Mouse (Mus musculus) myocyte (in vitro differentiated cells): ENCODE results near the gene Extl2. TPM values are rescaled to one million over a fixed set of nuclear protein-coding genes. Genes with fewer than 3 reads are reported as not detected.

ENCODE experiments used
- H3K27me3 ChIP-seq: one replicate; pipeline ENCODE4 v1.6.1; 2011; ENCODE audit not compliant: control insufficient read depth, insufficient read depth, insufficient read length
- H3K36me3 ChIP-seq: one replicate; pipeline ENCODE4 v1.6.1; 2011; ENCODE audit not compliant: control insufficient read depth, insufficient read depth
- H3K4me2 ChIP-seq: one replicate; pipeline ENCODE4 v1.6.1; 2011; ENCODE audit warnings: low read depth, control low read depth
- H3K4me3 ChIP-seq: one replicate; pipeline ENCODE4 v1.5.1; 2011; ENCODE audit warnings: mild to moderate bottlenecking, control low read depth, moderate library complexity
- H3K79me2 ChIP-seq: one replicate; pipeline ENCODE4 v1.6.1; 2011; ENCODE audit not compliant: control insufficient read depth, insufficient read depth
- H3ac ChIP-seq: one replicate; pipeline ENCODE4 v1.6.1; 2011; ENCODE audit not compliant: control insufficient read depth, insufficient read length
- CEBPB ChIP-seq: IDR thresholded peaks from 2 replicates; pipeline ENCODE4 v1.6.1; 2011; ENCODE audit warnings: mild to moderate bottlenecking, moderate library complexity; ENCODE audit not compliant: poor library complexity, insufficient read depth, severe bottlenecking
- E2F4 ChIP-seq: IDR thresholded peaks from one replicate; pipeline ENCODE4 v1.6.1; 2011; ENCODE audit warnings: mild to moderate bottlenecking, control low read depth, moderate library complexity; ENCODE audit not compliant: insufficient read depth
- MAX ChIP-seq: IDR thresholded peaks from one replicate; pipeline ENCODE4 v1.6.1; 2011; ENCODE audit warnings: low read depth, mild to moderate bottlenecking, control low read depth
- MYOD1 ChIP-seq, 3 experiments: IDR thresholded peaks; one replicate each; pipeline ENCODE4 v1.6.1; 2011; ENCODE audit warnings: control low read depth in 2 of 3, low read depth in 2 of 3, mild to moderate bottlenecking in 2 of 3, moderate library complexity in 1 of 3; ENCODE audit not compliant: insufficient read length in 2 of 3, control insufficient read depth in 1 of 3
- MYOG ChIP-seq, 3 experiments: IDR thresholded peaks; one replicate each; pipeline ENCODE4 v1.6.1; 2011; ENCODE audit warnings: control low read depth in 2 of 3, low read depth in 2 of 3, mild to moderate bottlenecking in 2 of 3; ENCODE audit not compliant: insufficient read length in 2 of 3, control insufficient read depth in 1 of 3, insufficient read depth in 1 of 3
- POLR2A ChIP-seq: IDR thresholded peaks from one replicate; pipeline ENCODE4 v1.6.1; 2011; ENCODE audit warnings: low read depth, mild to moderate bottlenecking, control low read depth, moderate library complexity; ENCODE audit not compliant: insufficient read length
- POLR2AphosphoS2 ChIP-seq: IDR thresholded peaks from one replicate; pipeline ENCODE4 v1.6.1; 2011; ENCODE audit warnings: low read depth, control low read depth; ENCODE audit not compliant: insufficient read length
- REST ChIP-seq: IDR thresholded peaks from one replicate; pipeline ENCODE4 v1.6.1; 2011; ENCODE audit warnings: mild to moderate bottlenecking, control low read depth, moderate library complexity; ENCODE audit not compliant: insufficient read depth, insufficient read length
- SRF ChIP-seq: IDR thresholded peaks from one replicate; pipeline ENCODE4 v1.6.1; 2011; ENCODE audit warnings: low read depth; ENCODE audit not compliant: control insufficient read depth, insufficient read length
- TCF12 ChIP-seq: IDR thresholded peaks from one replicate; pipeline ENCODE4 v1.6.1; 2011; ENCODE audit warnings: mild to moderate bottlenecking, control low read depth; ENCODE audit not compliant: poor library complexity, insufficient read depth, severe bottlenecking
- TCF3 ChIP-seq: IDR thresholded peaks from one replicate; pipeline ENCODE4 v1.6.1; 2011; ENCODE audit warnings: low read depth, control low read depth; ENCODE audit not compliant: insufficient read length
- USF1 ChIP-seq: IDR thresholded peaks from one replicate; pipeline ENCODE4 v1.6.1; 2011; ENCODE audit warnings: low read depth, mild to moderate bottlenecking, control low read depth, moderate library complexity
- polyA plus RNA-seq: library from polyadenylated mRNA; unstranded; fragments of >200 nt; fragmentation: generic; extraction: Trizol; gene quantifications from one replicate; pipeline ENCODE4 v1.2.1, GENCODE M21; 2012; ENCODE audit warnings: missing spikeins

Gene Extl2
- polyA plus RNA-seq, 1 experiment = 9.4 TPM

GRCm38 (mm10) chr3:116006284-116006977, 831 bp upstream of the Extl2 start:
- Histone ChIP-seq H3K36me3 (peaks cover 24% of the 10 kb centered on the region), H3K4me3 (peak overlapping the region; percentile 99), H3ac (peak overlapping the region; percentile 86), H3K79me2 (peaks cover 30% of the 10 kb centered on the region), H3K4me2 (peak overlapping the region; percentile 90), H3K27me3 (no peaks in the 10 kb centered on the region)
- TF ChIP-seq MYOD1 (IDR thresholded peaks at IDR 0.05; ENCODE audit: control insufficient read depth in 1 of 3, insufficient read length in 2 of 3, low read depth in 2 of 3) (no peak), MYOG (IDR thresholded peaks at IDR 0.05; ENCODE audit: control insufficient read depth in 1 of 3, insufficient read depth in 1 of 3, insufficient read length in 2 of 3, low read depth in 2 of 3) (no peak), CEBPB (no peak), SRF (no peak)

- H3K36me3 ChIP-seq = peaks cover 17% of the 10 kb centered on the region
- peak overlapping the region; percentile 86 for H3ac ChIP-seq
- H3K4me3 ChIP-seq = peak overlapping the region; percentile 99
- peaks cover 30% of the 10 kb centered on the region for H3K79me2 ChIP-seq
- H3K4me2 ChIP-seq = peak overlapping the region; percentile 100
- no peaks in the 10 kb centered on the region for H3K27me3 ChIP-seq
- TF ChIP-seq MYOD1 (IDR thresholded peaks at IDR 0.05; ENCODE audit: control insufficient read depth in 1 of 3, insufficient read length in 2 of 3, low read depth in 2 of 3) = no peak
- no peak for TF ChIP-seq TCF3
- TF ChIP-seq CEBPB = no peak
- no peak for TF ChIP-seq POLR2AphosphoS2
- peak; percentile 74 for TF ChIP-seq USF1
- TF ChIP-seq TCF12 = no peak
- TF ChIP-seq REST = no peak
- TF ChIP-seq SRF = no peak
These were observed 729 bp downstream of the Extl2 start for GRCm38 (mm10) chr3:116007941-116008440.

- Histone ChIP-seq H3K27me3 (no peaks in the 10 kb centered on the region), H3K79me2 (peaks cover 30% of the 10 kb centered on the region), H3K4me3 (no peak overlapping the region), H3ac (no peak overlapping the region), H3K36me3 (no peaks in the 10 kb centered on the region), H3K4me2 (no peak overlapping the region)
- no peak for TF ChIP-seq POLR2AphosphoS2
- no peak for TF ChIP-seq SRF
- no peak for TF ChIP-seq POLR2A
- no peak for TF ChIP-seq MAX
These were observed 2.5 kb downstream of the Extl2 start for GRCm38 (mm10) chr3:116009622-116010344.

- H3K4me2 ChIP-seq = no peak overlapping the region
- no peak for TF ChIP-seq TCF12
- no peak for TF ChIP-seq USF1
- TF ChIP-seq E2F4 = no peak
- TF ChIP-seq MAX = no peak
- TF ChIP-seq CEBPB = no peak
- TF ChIP-seq POLR2AphosphoS2 = no peak
- TF ChIP-seq MYOG (IDR thresholded peaks at IDR 0.05; ENCODE audit: control insufficient read depth in 1 of 3, insufficient read depth in 1 of 3, insufficient read length in 2 of 3, low read depth in 2 of 3) = no peak
- TF ChIP-seq REST = no peak
- no peak for TF ChIP-seq TCF3
- no peak for TF ChIP-seq MYOD1 (IDR thresholded peaks at IDR 0.05; ENCODE audit: control insufficient read depth in 1 of 3, insufficient read length in 2 of 3, low read depth in 2 of 3)
- no peak for TF ChIP-seq SRF
- no peak overlapping the region for H3ac ChIP-seq
- H3K27me3 ChIP-seq = no peaks in the 10 kb centered on the region
- H3K79me2 ChIP-seq = no peaks in the 10 kb centered on the region
- H3K4me3 ChIP-seq = no peak overlapping the region
- no peaks in the 10 kb centered on the region for H3K36me3 ChIP-seq
These were observed 7.6 kb downstream of the Extl2 start for GRCm38 (mm10) chr3:116014901-116015300.

- TF ChIP-seq MYOG (IDR thresholded peaks at IDR 0.05; ENCODE audit: control insufficient read depth in 1 of 3, insufficient read depth in 1 of 3, insufficient read length in 2 of 3, low read depth in 2 of 3) = no peak
- no peak for TF ChIP-seq REST
- TF ChIP-seq TCF12 = no peak
- no peak for TF ChIP-seq USF1
- TF ChIP-seq SRF = no peak
- TF ChIP-seq TCF3 = no peak
- TF ChIP-seq POLR2AphosphoS2 = no peak
- no peak for TF ChIP-seq MAX
- Histone ChIP-seq H3K36me3 (no peaks in the 10 kb centered on the region), H3K27me3 (no peaks in the 10 kb centered on the region), H3K4me2 (no peak overlapping the region), H3K4me3 (no peak overlapping the region), H3K79me2 (no peaks in the 10 kb centered on the region), H3ac (no peak overlapping the region)
These were observed 8.9 kb downstream of the Extl2 start for GRCm38 (mm10) chr3:116016116-116016515.
